Mouse (Mus musculus) liver, embryonic 14 days (tissue): ENCODE measurements around the gene Txnrd2. TPM values are rescaled to one million over a fixed set of nuclear protein-coding genes. Genes with fewer than 3 reads are reported as not detected.

Source experiments
- polyA plus RNA-seq: library from polyadenylated mRNA; depleted of rRNA; stranded (reverse); fragments of >200 nt; gene quantifications from 2 replicates; pipeline ENCODE4 v1.2.3, GENCODE M21; 2012; rRNA removed

The Txnrd2 gene
- polyA plus RNA-seq = 100 and 122 TPM in 2 replicates

DNA sequence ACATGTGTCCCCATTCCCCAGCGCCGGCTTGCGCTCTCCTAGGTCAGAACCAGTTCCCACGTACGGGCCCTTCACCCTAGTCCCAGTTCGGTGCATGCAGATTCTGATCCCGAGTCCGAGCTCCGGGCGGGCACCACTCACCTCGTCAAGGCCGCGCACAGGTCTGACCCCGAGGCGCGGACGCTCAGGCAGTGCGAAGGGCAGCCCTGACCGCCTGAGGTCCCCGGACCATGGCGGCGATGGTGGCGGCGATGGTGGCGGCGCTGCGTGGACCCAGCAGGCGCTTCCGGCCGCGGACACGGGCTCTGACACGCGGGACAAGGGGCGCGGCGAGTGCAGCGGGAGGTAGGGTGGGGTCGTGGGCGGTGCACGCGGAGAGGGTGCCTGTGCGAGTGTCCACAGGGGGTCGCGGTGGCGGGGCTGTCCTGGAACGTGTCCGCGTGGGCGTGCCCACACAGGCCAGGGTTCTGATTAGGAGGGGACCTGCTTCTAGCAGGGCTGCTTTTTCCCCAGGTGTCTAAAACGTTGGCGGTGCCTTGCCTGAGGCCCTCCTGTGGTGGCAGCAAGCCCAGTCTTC is at the start of gene Txnrd2:
Txnrd2 (plus strand) TSS at position 170 of the 577 bp plus-strand sequence.

DNA sequence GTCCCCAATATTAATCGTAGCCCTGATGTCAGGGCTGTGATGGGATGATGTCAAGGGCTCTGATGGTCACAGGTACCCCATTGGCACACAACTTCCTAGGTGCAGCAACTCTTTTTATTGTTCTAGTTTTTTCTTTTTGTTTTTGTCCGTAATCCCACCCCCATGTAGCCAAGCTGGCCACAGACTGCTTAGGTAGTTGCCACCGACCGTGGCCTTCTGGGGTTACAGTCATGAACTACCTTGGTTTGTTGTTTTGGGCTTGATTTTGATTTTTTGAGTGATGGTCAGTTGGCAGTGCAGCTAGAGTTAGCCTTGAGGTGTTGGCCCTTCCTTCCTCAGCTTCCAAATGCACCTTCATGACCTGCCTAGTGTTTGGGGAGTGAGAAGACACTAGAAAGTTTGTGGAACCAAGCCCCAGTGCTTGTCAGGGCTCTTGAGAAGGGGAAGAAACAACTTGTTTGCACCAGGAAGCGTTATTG is 657 bp downstream of the Txnrd2 start, which contains the start of gene Comt:
Comt (minus strand) TSS at position 51 of the 479 bp plus-strand sequence.

DNA sequence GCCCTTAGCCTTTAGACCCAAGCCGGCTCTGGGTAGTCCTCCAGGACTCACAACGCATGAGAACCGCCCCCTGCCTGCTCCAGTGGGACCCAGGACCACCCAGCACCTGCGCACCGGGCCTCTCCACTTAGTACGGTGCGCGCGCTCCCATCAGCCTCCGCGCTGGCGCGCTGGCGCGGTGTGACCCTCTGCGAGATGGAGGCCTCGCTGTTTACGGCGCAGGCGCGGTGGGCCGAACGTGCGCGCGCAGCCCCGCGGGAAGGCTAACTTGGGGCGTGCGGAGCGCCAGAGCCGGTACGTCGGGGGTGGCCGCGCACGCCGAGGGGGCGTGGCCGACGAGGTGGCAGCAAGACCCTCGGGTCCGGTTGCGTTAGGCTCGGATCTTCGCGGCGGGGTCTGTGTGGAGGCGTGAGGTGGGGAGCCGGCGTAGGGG is 72.4 kb downstream of the Txnrd2 start, which contains the start of the genes Gnb1l and Rtl10:
Gnb1l (plus strand) TSS at position 156 of the 433 bp plus-strand sequence.
Rtl10 (plus strand) TSS at position 344 of the 433 bp plus-strand sequence.

Other genes starting within 250 kb of the Txnrd2 start
- gene Ccdc188, start 208.5 kb upstream of the Txnrd2 start, polyA plus RNA-seq = not detected in 2 replicates
- gene Zdhhc8, start 191.2 kb upstream of the Txnrd2 start, polyA plus RNA-seq = 2.1 and 2.2 TPM in 2 replicates
- gene Trmt2a, start 177.7 kb upstream of the Txnrd2 start, polyA plus RNA-seq = 46.5 and 53.3 TPM in 2 replicates
- 169 and 183 TPM in 2 replicates for gene Ranbp1, start 177.7 kb upstream of the Txnrd2 start, polyA plus RNA-seq
- 0.15 and 0.36 TPM in 2 replicates for gene Gm49776, start 168.1 kb upstream of the Txnrd2 start, polyA plus RNA-seq
- gene Dgcr8, start 137.1 kb upstream of the Txnrd2 start, polyA plus RNA-seq = 23.2 and 24.4 TPM in 2 replicates
- gene Tango2, start 78.3 kb upstream of the Txnrd2 start, polyA plus RNA-seq = 38.8 and 45.8 TPM in 2 replicates
- 6.8 and 7.3 TPM in 2 replicates for gene Arvcf, start 78.2 kb upstream of the Txnrd2 start, polyA plus RNA-seq
- gene Comt, start 468 bp downstream of the Txnrd2 start, polyA plus RNA-seq = 60.2 and 73.5 TPM in 2 replicates
- gene Gnb1l, start 72.3 kb downstream of the Txnrd2 start, polyA plus RNA-seq = 4.7 and 6.2 TPM in 2 replicates
- gene Rtl10, start 72.5 kb downstream of the Txnrd2 start, polyA plus RNA-seq = 1.5 and 2.5 TPM in 2 replicates
- gene Tbx1, start 164.3 kb downstream of the Txnrd2 start, polyA plus RNA-seq = 0.01 and 0.07 TPM in 2 replicates
- gene Gp1bb, start 196.0 kb downstream of the Txnrd2 start, polyA plus RNA-seq = 12.3 and 14.7 TPM in 2 replicates
- 0.70 and 0.88 TPM in 2 replicates for gene Gm49601, start 200.0 kb downstream of the Txnrd2 start, polyA plus RNA-seq
- 2.0 and 2.3 TPM in 2 replicates for gene Sept5, start 203.6 kb downstream of the Txnrd2 start, polyA plus RNA-seq